Mouse (Mus musculus) MEL-GATA-1-ER (cell line): ENCODE data around the gene Ehd1.

Experiments used
- DNase-seq: peaks from one replicate; pipeline ENCODE4 v3.0.0-alpha.2; 2012; ENCODE audit warnings: low read depth; ENCODE audit errors: extremely low read depth

Gene Ehd1

DNA sequence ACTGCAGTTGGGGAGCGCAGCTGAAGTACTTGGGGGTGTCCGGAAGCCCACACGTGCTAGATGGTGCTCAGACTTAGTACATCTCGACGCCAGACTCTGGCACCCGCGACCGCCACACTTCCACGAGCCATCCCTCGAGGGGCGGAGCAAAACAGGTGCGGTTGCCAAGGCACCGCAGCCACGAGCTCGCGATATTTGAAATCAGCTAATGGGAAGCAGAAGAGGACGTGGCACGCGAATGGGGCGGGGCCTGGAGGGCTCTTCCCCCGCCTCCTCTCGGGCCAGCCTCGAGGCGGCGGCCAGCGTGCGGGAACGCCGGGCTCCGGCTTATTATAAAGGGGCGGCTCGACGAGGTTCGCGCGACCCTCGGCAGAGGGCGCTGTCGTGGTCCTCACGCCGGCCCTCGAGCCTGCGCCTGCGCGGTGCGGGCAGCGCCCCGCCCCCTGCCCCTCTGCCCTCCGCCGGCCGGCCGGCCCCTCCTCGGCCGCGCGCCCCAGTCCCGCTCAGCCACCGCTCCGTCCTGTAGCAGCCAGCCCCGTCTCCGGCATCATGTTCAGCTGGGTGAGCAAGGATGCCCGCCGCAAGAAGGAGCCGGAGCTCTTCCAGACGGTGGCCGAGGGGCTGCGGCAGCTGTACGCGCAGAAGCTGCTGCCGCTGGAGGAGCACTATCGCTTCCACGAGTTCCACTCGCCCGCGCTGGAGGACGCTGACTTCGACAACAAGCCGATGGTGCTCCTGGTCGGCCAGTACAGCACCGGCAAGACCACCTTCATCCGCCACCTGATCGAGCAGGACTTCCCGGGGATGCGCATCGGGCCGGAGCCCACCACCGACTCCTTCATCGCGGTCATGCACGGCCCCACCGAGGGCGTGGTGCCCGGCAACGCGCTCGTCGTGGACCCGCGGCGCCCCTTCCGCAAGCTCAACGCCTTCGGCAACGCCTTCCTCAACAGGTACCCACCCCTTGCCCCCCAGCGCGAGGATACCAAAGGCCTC, at the start of gene Ehd1:
Ehd1 (plus strand) TSS at position 300 of the 996 bp plus-strand sequence.
- peak; percentile 91 for DNase-seq

GRCm38 (mm10) chr19:6226763-6227162, 49.8 kb upstream of the Ehd1 start:
- DNase-seq: no peak

DNA sequence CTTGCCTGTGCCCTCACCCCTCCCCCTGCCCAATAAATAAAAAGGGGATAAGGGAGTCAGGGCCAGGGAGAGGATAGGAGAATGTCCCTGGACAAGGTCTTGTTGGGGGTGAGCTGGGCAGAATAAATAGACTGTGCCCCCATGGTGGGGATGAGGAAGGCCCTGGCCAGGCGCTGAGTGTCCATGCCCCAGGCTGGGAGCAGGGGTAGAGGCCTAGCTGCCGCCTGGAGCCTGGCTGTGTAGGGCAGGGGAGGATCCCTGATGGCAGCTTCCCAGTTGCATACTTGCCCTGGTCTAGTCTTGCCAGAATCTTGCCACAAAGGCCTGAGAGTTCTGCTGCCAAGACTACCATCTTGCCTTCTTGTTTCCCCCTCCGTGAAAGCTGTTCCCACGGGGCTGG, 48.7 kb upstream of the Ehd1 start:
- DNase-seq: no peak

- no peak for DNase-seq
These were observed 46.1 kb upstream of the Ehd1 start for GRCm38 (mm10) chr19:6230411-6230810.

- DNase-seq: no peak
These were observed 45.5 kb upstream of the Ehd1 start for GRCm38 (mm10) chr19:6231036-6231435.

- no peak for DNase-seq
These were observed 42.9 kb upstream of the Ehd1 start for GRCm38 (mm10) chr19:6233647-6234046.

DNA sequence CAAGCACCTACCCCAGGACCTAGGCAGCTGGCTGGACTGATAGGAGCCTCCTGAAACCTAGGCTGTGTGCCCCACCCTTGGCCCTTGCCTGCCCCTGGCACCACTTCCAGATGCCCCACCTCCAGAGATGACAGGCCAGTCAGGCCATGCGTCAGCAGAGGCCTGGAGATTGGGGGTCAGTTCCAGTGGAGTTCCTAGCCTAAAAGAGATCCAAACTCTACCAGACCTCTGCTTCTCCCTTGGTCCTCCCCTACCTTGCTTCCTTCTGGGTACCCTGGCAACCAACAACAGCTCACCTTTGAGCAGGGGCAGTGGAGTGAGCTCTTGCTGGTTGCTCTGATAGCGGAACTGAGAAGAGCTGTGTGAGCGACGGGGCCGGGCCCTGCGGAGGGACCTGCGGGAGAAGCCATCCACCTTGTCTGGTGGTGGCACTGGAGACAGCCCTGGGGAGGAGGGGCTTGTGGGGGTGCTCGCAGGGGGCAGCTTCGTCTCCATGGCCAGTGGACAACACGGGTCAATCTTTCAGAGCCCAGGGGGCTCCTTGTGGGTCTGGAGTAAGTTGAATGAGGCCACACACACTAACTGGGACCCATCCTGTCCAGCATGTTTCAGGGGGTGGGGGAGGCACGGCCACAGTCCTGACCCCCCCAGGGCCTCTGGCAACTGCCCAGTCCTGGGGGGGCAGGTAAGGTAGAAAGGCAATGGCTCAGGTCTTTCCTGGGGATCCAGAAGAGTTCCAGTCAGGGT, 42.0 kb upstream of the Ehd1 start:
- no peak for DNase-seq

- DNase-seq: peak; percentile 76
These were observed 41.2 kb upstream of the Ehd1 start, which contains the start of gene Ppp2r5b for GRCm38 (mm10) chr19:6235084-6236052. Gene Ppp2r5b, minus strand, starts transcription at chr19:6235872.

DNA sequence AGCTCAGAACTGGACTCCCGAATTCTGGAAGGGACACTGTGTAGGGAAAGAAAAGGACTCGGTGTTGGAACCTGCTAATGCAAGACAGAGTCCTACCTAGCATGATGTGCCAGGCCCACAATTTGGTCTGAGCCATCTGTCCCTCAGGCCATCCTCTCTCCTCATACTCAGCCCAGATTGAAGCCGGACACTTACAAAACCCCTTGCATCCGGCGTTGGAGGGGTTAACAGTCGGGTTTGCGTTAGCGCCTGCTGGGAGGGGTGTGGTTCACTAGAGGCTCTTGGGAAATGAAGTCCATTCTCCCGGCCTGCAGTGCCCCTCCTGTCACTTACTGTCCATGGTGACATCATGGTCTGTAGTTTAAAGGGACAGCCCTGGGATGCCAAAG, 40.5 kb upstream of the Ehd1 start:
- DNase-seq: peak; percentile 84

GRCm38 (mm10) chr19:6236842-6237241, 39.7 kb upstream of the Ehd1 start:
- peak; percentile 63 for DNase-seq

DNA sequence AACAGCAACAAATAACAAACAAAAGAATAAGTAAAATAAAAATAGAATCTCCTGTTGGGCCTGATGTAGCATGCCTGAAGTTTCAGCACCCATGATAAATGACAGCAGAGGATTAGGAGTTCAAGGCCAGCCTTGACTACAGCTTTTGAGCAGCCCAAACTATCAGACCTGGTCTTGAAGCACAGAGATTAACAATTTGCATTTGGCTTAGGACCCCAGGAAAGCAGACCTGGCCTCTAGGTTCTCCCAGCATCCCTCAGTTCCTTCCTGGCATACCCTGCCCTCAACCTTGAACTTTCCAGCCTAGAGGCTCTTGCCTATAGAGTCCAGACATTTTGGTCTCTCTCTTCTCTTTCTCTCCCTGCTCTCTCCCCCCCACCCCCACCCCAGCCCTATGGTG, 37.8 kb upstream of the Ehd1 start:
- DNase-seq: no peak

- DNase-seq: peak; percentile 57
These were observed 36.4 kb upstream of the Ehd1 start for GRCm38 (mm10) chr19:6240136-6240535.

DNA sequence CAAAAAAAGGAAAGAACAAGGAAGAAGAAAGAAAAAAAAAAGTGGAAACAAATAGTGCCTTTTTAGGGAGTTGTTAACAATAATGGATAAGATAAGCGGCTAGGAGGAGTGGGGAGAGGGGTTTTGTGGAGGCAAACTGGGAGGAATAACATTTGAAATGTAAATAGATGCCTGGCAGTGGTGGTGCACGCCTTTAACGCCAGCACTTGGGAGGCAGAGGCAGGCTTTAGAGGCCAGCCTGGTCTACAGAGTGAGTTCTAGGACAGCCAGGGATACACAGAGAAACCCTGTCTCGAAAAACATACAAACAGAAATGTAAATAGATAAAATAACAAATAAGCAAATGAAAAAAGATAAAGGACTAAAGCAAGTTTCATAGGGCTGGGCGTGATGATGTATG, 35.8 kb upstream of the Ehd1 start:
- DNase-seq: no peak

DNA sequence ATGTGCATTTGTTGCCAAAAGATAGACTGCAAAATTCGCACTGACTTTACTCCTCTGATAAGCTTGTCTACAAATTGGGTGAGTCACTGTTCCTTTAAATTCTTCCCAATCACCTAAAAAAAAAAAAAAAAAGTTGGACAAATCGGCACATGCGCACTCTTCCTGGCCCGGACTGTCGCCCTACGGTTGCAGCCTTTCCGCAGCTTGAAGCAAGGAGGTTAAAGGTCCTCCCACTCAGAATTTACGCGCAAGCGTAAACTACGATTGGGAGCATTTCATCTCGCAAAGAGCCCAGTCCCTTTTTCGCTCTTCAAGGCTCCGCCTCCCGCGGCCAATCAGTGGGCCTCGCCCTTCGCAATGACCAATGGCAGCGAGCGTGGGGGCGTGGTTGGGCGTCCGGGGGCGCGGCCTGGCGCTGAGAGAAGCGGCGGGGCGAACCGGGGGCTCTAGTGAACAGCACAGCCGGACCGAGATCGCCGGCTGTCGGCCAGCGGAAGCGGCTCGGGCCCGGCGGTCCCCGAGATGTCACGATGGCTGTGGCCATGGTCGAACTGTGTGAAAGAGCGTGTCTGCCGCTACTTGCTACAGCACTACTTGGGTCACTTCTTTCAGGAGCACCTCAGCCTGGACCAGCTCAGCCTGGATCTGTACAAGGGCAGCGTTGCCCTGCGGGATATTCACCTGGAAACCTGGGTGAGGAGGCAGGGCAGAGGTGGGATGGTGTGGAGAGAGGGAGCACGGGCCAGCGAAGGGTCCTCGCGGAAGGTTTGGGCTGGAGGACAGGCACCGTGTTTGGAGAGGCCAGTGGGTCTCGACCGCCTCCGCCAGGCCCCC, 35.0 kb upstream of the Ehd1 start, which contains the start of gene Atg2a:
Atg2a (plus strand) TSS at position 395 of the 834 bp plus-strand sequence.
- DNase-seq: peak; percentile 99

DNA sequence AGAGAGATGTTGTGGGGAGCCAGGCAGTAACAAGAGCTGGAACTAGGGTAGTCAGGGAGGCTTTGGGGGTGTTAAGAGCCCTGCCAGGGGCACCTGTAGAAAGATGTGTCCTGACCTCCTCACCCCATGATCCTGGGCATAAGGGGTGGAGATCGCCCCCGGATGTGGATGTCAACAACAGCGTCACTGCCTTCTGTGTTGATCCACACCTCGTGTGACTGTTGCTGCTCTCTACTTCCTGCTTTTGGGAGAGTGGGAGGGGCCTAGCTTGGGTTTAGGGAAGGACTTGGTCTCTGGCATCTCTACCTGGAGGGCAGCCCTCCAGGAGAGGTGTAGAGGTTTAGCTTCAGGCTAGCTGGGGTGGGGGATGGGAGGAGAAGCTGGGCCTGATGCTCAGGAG, 34.2 kb upstream of the Ehd1 start:
- DNase-seq: peak; percentile 86

DNA sequence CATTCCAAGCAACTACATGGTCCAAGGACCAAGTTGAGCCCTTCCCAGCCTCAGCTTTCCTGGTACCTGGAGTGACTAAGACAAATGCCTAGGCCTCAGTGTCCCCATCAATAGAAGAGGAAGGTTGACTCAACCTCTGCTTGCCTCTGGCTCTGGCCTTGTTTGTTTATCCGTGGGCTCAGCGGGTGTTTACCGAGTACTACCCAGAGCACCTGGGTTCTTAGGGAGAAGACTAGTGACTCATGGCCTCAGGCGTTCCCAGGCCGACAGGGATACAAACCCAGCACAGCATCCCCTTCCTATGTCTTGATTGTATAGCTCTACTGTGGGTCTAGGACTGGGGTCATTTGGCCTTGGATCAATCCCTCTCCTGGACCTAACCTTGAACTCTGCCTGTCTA, 33.3 kb upstream of the Ehd1 start:
- DNase-seq: no peak

DNA sequence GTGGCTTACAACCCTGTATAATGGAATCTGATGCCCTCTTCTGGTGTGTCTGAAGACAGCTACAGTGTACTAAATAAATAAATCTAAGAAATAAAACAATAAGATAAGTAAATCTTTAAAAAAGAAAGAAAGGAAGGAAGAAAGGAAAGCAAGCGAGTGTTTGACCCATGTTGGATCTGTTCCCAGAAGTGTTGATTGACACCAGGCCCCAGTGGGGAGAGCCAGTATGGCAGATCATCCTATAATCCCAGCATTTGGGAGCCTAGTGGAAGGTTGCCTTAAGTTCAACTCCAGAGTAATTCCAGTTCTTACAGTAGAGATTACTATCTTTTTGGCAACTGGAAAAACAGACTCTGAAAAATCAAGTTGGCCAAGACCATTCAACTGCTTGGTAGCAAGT, 30.7 kb upstream of the Ehd1 start:
- no peak for DNase-seq

- DNase-seq: no peak
These were observed 28.8 kb upstream of the Ehd1 start for GRCm38 (mm10) chr19:6247526-6248300.

GRCm38 (mm10) chr19:6253021-6253420, 23.5 kb upstream of the Ehd1 start:
- DNase-seq: no peak
